Mouse (Mus musculus): ENCODE data around the gene 1500011B03Rik.

DNA sequence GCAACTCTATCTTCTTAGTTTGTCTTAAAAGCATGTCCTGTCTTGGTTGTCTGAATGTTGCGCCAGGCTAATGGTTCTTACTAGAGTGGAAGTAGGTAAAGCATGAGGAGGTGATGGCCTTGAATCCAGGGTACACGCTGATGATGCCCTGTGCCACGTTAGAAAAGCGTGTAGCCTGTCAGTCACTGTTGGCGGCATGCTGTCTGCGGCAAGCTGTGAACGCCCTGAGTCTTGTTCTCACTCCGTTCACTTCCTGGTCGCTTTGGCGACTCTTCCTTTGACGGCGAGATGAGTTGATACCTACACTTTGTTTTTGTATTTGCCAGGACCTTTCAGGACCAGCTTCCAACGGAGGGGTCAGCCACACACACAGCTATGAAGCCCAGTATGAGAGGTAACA, 20.0 kb downstream of the 1500011B03Rik start:
- no peak for TF ChIP-seq CTCF (IDR thresholded peaks at IDR 0.05; ENCODE audit: low read depth)
- TF ChIP-seq EP300 (IDR thresholded peaks at IDR 0.05; ENCODE audit: low read depth), result no peak

Data from heart, postnatal 0 days (tissue).